Mouse (Mus musculus) subcutaneous adipose tissue, adult 2 months (tissue): ENCODE data around the gene Ccdc28b. TPM values are rescaled to one million over a fixed set of nuclear protein-coding genes. Genes with fewer than 3 reads are reported as not detected.

ENCODE experiments used
- polyA plus RNA-seq: library from polyadenylated mRNA; depleted of rRNA; stranded (reverse); fragments of >200 nt; gene quantifications from 2 replicates; pipeline ENCODE4 v1.2.3, GENCODE M21; 2012; ENCODE audit warnings: low replicate concordance; rRNA removed

Gene Ccdc28b
- 29.9 and 47.1 TPM in 2 replicates for polyA plus RNA-seq

DNA sequence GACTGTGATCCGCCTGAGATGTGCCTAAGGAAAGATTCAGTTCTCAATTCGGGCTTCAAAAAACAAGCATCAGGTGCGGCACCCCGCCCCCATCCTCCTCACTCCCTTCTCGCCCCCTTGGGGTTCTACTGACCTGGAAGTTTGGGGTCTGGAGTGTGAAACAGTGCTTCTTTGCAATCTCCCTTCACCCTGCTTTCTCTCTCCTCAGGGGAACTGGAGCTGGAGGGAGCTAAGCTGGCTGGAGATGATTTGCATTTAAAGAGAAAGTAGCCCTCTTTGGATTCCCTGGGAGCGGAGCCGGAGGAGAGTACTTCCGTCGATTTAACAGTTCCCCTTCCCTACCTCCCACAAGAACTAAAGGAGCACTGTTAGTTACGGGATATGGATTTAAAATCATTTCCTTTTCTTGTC lies at the start of gene Ccdc28b:
Ccdc28b (minus strand) TSS at position 267 of the 411 bp plus-strand sequence.

DNA sequence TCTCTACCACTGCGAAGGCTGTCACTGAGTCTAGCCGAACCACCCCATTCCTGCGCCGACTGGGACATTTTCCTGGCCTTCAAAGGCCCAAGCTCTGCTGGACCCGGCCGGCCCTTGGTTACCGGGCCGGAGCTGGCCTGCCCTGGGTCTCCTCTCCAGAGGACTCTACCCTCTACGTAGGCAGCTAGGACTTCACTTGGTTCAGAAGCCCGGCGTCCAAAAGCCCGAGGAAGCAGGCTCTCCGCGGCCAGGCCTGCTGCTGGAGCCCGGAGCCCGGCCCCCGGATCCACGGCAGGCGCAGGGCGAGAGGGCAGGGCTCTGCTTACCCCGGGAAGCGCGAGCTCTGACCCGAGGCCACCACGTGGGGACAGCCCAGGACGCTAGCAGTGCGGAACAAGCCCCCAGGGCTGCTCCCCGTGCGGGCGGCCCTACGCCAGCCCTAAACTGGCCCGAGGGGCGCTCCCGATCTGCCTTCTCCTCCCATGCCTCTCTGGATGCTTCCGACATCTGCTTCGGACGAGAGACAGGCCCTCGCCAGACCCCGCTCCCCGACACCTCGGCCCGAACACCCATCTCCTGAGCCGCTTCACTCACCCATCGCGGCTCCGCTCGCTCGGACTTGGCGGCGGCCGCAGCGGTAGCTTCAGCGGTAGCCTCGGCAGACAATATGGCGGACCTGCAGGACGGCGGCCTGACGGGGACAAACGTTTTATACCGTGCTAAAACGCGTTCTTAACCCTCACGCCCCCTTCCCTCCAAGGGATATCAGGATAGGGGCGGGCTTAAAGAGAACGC lies 48.5 kb upstream of the Ccdc28b start, which contains the start of gene Kpna6:
Kpna6 (minus strand) TSS at position 685 of the 795 bp plus-strand sequence.

GRCm38 (mm10) chr4:129640638-129641467 lies 17.1 kb upstream of the Ccdc28b start, which contains the start of gene Txlna:
Gene Txlna, minus strand, starts transcription at chr4:129641065.

DNA sequence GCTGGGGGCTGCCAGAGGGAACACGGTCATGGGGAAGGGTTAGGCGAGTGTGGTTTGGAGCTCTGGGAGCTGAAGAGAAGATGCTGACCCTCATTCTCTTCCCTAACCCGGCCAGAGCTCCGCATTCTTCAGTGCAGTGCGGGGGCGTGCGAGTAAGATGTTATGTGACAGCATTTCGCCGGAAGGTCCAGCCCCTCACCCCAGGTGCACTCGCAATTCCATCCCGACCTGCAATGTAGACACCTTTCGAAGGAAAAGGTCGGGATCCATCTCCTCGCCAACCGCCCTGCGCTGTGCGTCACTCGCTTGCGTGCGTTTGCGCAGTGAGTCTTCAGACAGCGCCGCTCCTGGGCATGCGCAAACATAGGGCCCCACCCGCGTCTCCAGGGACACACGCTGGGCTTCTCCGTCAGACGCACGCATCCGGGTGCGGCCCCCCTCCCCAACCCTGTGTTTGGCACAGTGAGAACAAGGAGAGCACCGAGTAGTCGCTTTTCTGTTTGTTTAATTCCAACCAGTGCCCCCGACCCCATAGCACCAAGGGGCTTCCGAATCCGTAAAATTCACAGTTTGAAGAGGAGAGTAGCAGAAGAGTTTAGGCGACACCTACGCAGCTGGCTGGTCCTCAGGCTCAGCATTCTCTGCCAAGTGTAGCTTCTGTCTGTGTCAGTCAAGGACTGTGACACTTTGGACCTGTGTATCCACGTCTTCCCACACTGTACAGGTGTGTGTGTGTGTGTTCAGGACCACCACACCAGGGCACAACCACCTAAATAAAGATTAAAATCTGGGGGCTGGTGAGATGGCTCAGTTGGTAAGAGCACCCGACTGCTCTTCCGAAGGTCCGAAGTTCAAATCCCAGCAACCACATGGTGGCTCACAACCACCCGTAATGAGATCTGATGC lies 4.7 kb downstream of the Ccdc28b start, which contains the start of gene Iqcc:
Iqcc (minus strand) TSS at position 314 of the 906 bp plus-strand sequence.

DNA sequence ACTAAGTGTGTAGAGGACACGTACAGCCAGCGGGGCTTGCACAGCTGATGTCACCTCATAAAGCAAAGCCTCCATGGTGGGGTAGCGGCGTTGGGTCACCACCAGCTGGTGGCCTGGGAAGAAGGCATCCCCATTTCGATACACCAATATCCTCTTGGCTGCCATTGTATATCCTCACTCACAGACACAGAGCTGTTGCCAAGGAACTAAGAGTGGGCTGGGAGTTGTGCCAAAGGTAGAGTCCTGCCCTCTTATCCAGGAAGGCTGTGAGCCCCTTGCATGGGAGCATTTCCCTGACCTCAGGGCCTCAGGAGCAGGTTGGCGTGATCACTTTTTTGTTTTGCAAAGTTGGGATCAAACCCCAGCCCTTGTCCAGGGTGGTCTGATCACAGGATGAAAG lies 9.7 kb downstream of the Ccdc28b start, which contains the start of gene Dcdc2b:
Dcdc2b (minus strand) TSS at position 165 of the 400 bp plus-strand sequence.

GRCm38 (mm10) chr4:129600233-129601158 lies 23.3 kb downstream of the Ccdc28b start, which contains the start of the genes Eif3i and Tmem234:
Gene Eif3i, minus strand, starts transcription at chr4:129600648.
Gene Tmem234, plus strand, starts transcription at chr4:129600668.

DNA sequence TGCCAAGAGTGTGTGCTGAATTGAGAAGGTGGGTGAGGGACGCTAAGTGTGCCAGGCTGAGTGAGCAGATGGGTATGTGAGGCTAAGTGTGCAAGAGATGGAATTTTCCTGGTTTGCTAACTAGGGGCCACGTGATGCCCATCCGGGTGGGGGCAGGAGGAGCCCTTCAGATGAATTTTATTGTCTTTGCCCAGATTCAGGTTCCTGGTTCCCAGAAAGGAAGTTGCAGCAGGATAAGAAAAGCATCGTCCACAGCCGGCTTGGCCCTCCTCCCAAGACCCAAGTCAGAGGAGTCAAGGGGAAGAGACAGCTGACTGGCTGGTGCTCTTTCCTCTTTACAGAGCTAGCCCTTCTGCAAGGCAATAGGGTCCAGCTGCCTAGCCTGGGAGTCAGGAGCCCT lies 45.3 kb downstream of the Ccdc28b start, which contains the start of gene Fam167b:
Fam167b (minus strand) TSS at position 84 of the 400 bp plus-strand sequence.

GRCm38 (mm10) chr4:129573430-129573829 lies 50.3 kb downstream of the Ccdc28b start, which contains the start of gene Lck:
Gene Lck, minus strand, starts transcription at chr4:129573641.

Other genes with a start within 250 kb of the Ccdc28b start
- gene Zbtb8a, start 245.8 kb downstream of the Ccdc28b start, polyA plus RNA-seq: 8.4 and 16.5 TPM in 2 replicates
- gene Zbtb8b, start 183.1 kb downstream of the Ccdc28b start, polyA plus RNA-seq: 0.04 and 0.50 TPM in 2 replicates
- 25.8 and 29.3 TPM in 2 replicates for gene Bsdc1, start 162.4 kb downstream of the Ccdc28b start, polyA plus RNA-seq
- gene Tssk3, start 132.9 kb downstream of the Ccdc28b start, polyA plus RNA-seq: not detected in 2 replicates
- gene Fam229a, start 132.8 kb downstream of the Ccdc28b start, polyA plus RNA-seq: not detected in 2 replicates
- 9.7 and 138 TPM in 2 replicates for gene Marcksl1, start 110.4 kb downstream of the Ccdc28b start, polyA plus RNA-seq
- 74.8 and 88.0 TPM in 2 replicates for gene Hdac1, start 81.2 kb downstream of the Ccdc28b start, polyA plus RNA-seq
- 3.9 and 14.2 TPM in 2 replicates for gene Lck, start 50.3 kb downstream of the Ccdc28b start, polyA plus RNA-seq
- 5.5 and 9.6 TPM in 2 replicates for gene Fam167b, start 45.4 kb downstream of the Ccdc28b start, polyA plus RNA-seq
- 288 and 471 TPM in 2 replicates for gene Eif3i, start 23.3 kb downstream of the Ccdc28b start, polyA plus RNA-seq
- 175 and 198 TPM in 2 replicates for gene Tmem234, start 23.3 kb downstream of the Ccdc28b start, polyA plus RNA-seq
- gene Dcdc2b, start 9.7 kb downstream of the Ccdc28b start, polyA plus RNA-seq: 3.5 and 5.3 TPM in 2 replicates
- 42.7 and 47.4 TPM in 2 replicates for gene Iqcc, start 4.8 kb downstream of the Ccdc28b start, polyA plus RNA-seq
- 29.3 and 49.8 TPM in 2 replicates for gene Txlna, start 17.1 kb upstream of the Ccdc28b start, polyA plus RNA-seq
- 45.3 and 52.7 TPM in 2 replicates for gene Kpna6, start 48.8 kb upstream of the Ccdc28b start, polyA plus RNA-seq
- 19.3 and 45.2 TPM in 2 replicates for gene Tmem39b, start 72.9 kb upstream of the Ccdc28b start, polyA plus RNA-seq
- 10.8 and 32.5 TPM in 2 replicates for gene Khdrbs1, start 118.4 kb upstream of the Ccdc28b start, polyA plus RNA-seq
- gene Ptp4a2, start 187.3 kb upstream of the Ccdc28b start, polyA plus RNA-seq: 36.9 and 44.1 TPM in 2 replicates